Mouse (Mus musculus) stomach, postnatal 0 days (tissue): ENCODE results near the gene Ust. TPM values are rescaled to one million over a fixed set of nuclear protein-coding genes. Genes with fewer than 3 reads are reported as not detected.
A peak's percentile ranks its signal among the peaks of the same experiment; 100 is the strongest.

Source experiments
- ATAC-seq: fragments of 200-750 bp; cut with Nextera tagmentation; 2 replicates; pipeline ENCODE4 v1.8.0; 2017; ENCODE audit not compliant: low FRiP score, low TSS enrichment
- DNase-seq: peaks from one replicate; pipeline ENCODE4 v3.0.0-alpha.2; 2016; ENCODE audit warnings: low spot score
- H3K27ac ChIP-seq: fragments of 300-500 bp; sonication (generic); replicated peaks from 2 replicates; pipeline ENCODE4 v1.5.1; 2014; ENCODE audit warnings: mild to moderate bottlenecking, control low read depth
- H3K27me3 ChIP-seq: fragments of 300-500 bp; sonication (generic); 2 replicates; pipeline ENCODE4 v1.6.1; 2014; ENCODE audit warnings: low read length; ENCODE audit not compliant: control insufficient read depth, insufficient read depth
- H3K36me3 ChIP-seq: fragments of 300-500 bp; sonication (generic); 2 replicates; pipeline ENCODE4 v1.6.1; 2014; ENCODE audit warnings: low read length, mixed read lengths; ENCODE audit not compliant: control insufficient read depth, insufficient read depth
- H3K4me1 ChIP-seq: fragments of 300-500 bp; sonication (generic); replicated peaks from 2 replicates; pipeline ENCODE4 v1.6.1; 2014; ENCODE audit warnings: antibody characterized with exemption; ENCODE audit not compliant: control insufficient read depth, insufficient read depth
- H3K4me2 ChIP-seq: fragments of 300-500 bp; sonication (generic); replicated peaks from 2 replicates; pipeline ENCODE4 v1.6.1; 2014; ENCODE audit warnings: low read depth, mild to moderate bottlenecking, control low read depth, moderate library complexity
- H3K4me3 ChIP-seq: fragments of 300-500 bp; sonication (generic); 2 replicates; pipeline ENCODE4 v1.5.1; 2014; ENCODE audit warnings: low read depth, low read length, control low read depth
- H3K9ac ChIP-seq: fragments of 300-500 bp; sonication (generic); 2 replicates; pipeline ENCODE4 v1.6.1; 2014; ENCODE audit warnings: mild to moderate bottlenecking, low read length, control low read depth, mixed read lengths
- H3K9me3 ChIP-seq: fragments of 300-500 bp; sonication (generic); 2 replicates; pipeline ENCODE4 v1.6.1; 2016; ENCODE audit warnings: low read length; ENCODE audit not compliant: control insufficient read depth
- CTCF ChIP-seq: IDR thresholded peaks from 2 replicates; pipeline ENCODE4 v1.5.1; 2016; ENCODE audit warnings: antibody characterized with exemption, low read depth, mild to moderate bottlenecking, moderate library complexity
- EP300 ChIP-seq: optimal IDR thresholded peaks from 2 replicates; pipeline ENCODE3; 2016; ENCODE audit warnings: antibody characterized with exemption
- WGBS: fragments of 180-500 bp; shearing (Covaris S2); extraction: QIAGEN DNeasy Blood & Tissue Kit; methylation state at CpG from one replicate; pipeline ENCODE4 v1.1.7; 2014; 5-methylcytosine and 5-hydroxymethylcytosine counted together
- polyA plus RNA-seq: library from polyadenylated mRNA; unstranded; fragments of >200 nt; fragmentation: Nextera tagmentation; extraction: Ambion mirVana; gene quantifications from 2 replicates; pipeline ENCODE4 v1.2.1, GENCODE M21; 2015

The Ust gene
- polyA plus RNA-seq, 1 experiment from 2014 or later = 2.4 TPM

- Histone ChIP-seq H3K4me2 (no peak overlapping the region), H3K27ac (no peak overlapping the region), H3K9me3 (no peaks in the 10 kb centered on the region), H3K4me3 (no peak overlapping the region), H3K27me3 (no peaks in the 10 kb centered on the region), H3K9ac (no peak overlapping the region), H3K4me1 (no peaks in the 10 kb centered on the region), H3K36me3 (no peaks in the 10 kb centered on the region)
- 80% methylated on average over 7 of the region's 7 CpGs for WGBS
- TF ChIP-seq CTCF (no peak), EP300 (no peak)
- ATAC-seq (no peak), DNase-seq (no peak)
These were observed 2.3 kb upstream of the Ust start for GRCm38 (mm10) chr10:8520766-8521395.

- TF ChIP-seq CTCF = peak; percentile 69
- no peak for TF ChIP-seq EP300
- H3K4me2 ChIP-seq = peak overlapping the region; percentile 91
- H3K9me3 ChIP-seq = no peaks in the 10 kb centered on the region
- H3K4me3 ChIP-seq = peak overlapping the region; percentile 79
- no peaks in the 10 kb centered on the region for H3K36me3 ChIP-seq
- WGBS = under 1% methylated on average over 18 of the region's 18 CpGs
- ATAC-seq = no peak
- no peaks in the 10 kb centered on the region for H3K4me1 ChIP-seq
- H3K9ac ChIP-seq = peak overlapping the region; percentile 76
- no peaks in the 10 kb centered on the region for H3K27me3 ChIP-seq
- DNase-seq = no peak
- peak overlapping the region; percentile 79 for H3K27ac ChIP-seq
These were observed 428 bp upstream of the Ust start for GRCm38 (mm10) chr10:8519014-8519491.

GRCm38 (mm10) chr10:8517591-8518140, 959 bp downstream of the Ust start:
- ATAC-seq (peak; percentile 13; the same call in 1 of the 2 replicates), DNase-seq (no peak)
- H3K9me3 ChIP-seq = no peaks in the 10 kb centered on the region
- H3K4me1 ChIP-seq = no peaks in the 10 kb centered on the region
- H3K9ac ChIP-seq = peak overlapping the region; percentile 76
- H3K27me3 ChIP-seq = no peaks in the 10 kb centered on the region
- H3K4me2 ChIP-seq = peak overlapping the region; percentile 91
- no peak overlapping the region for H3K27ac ChIP-seq
- H3K36me3 ChIP-seq = no peaks in the 10 kb centered on the region
- no peak for TF ChIP-seq EP300
- no peak; the same call in 1 of the 2 replicates for TF ChIP-seq CTCF
- 2% methylated on average over 26 of the region's 26 CpGs for WGBS
- H3K4me3 ChIP-seq = peak overlapping the region; percentile 79

GRCm38 (mm10) chr10:8516916-8517524, 1.6 kb downstream of the Ust start:
- 33% methylated on average over 9 of the region's 9 CpGs for WGBS
- H3K4me3 ChIP-seq = peak overlapping the region; percentile 79
- ATAC-seq (no peak), DNase-seq (no peak)
- no peak overlapping the region for H3K27ac ChIP-seq
- TF ChIP-seq CTCF (peak; percentile 36; the same call in 1 of the 2 replicates), EP300 (no peak)
- peak overlapping the region; percentile 76; the same call in 1 of the 2 replicates for H3K9ac ChIP-seq
- no peaks in the 10 kb centered on the region for H3K36me3 ChIP-seq
- H3K9me3 ChIP-seq = no peaks in the 10 kb centered on the region
- H3K4me2 ChIP-seq = peak overlapping the region; percentile 91
- no peaks in the 10 kb centered on the region for H3K4me1 ChIP-seq
- no peaks in the 10 kb centered on the region for H3K27me3 ChIP-seq

GRCm38 (mm10) chr10:8513690-8514089, 4.9 kb downstream of the Ust start:
- H3K9ac ChIP-seq = no peak overlapping the region
- ATAC-seq (no peak), DNase-seq (no peak)
- H3K27me3 ChIP-seq = no peaks in the 10 kb centered on the region
- no peaks in the 10 kb centered on the region for H3K36me3 ChIP-seq
- no peak overlapping the region for H3K4me2 ChIP-seq
- H3K27ac ChIP-seq = no peak overlapping the region
- H3K9me3 ChIP-seq = no peaks in the 10 kb centered on the region
- no peak overlapping the region for H3K4me3 ChIP-seq
- WGBS = 84% methylated on average over 3 of the region's 3 CpGs
- TF ChIP-seq EP300 (no peak), CTCF (no peak)
- H3K4me1 ChIP-seq = no peaks in the 10 kb centered on the region

GRCm38 (mm10) chr10:8512222-8512621, 6.4 kb downstream of the Ust start:
- Histone ChIP-seq H3K36me3 (no peaks in the 10 kb centered on the region), H3K4me2 (no peak overlapping the region), H3K9me3 (no peaks in the 10 kb centered on the region), H3K27ac (no peak overlapping the region), H3K27me3 (no peaks in the 10 kb centered on the region), H3K4me1 (no peaks in the 10 kb centered on the region), H3K9ac (no peak overlapping the region), H3K4me3 (no peak overlapping the region)
- 64% methylated on average over 6 of the region's 6 CpGs for WGBS
- ATAC-seq (no peak), DNase-seq (no peak)
- TF ChIP-seq CTCF (no peak), EP300 (no peak)
